Mouse (Mus musculus): Measurements from ENCODE around the gene Il18rap. TPM values are rescaled to one million over a fixed set of nuclear protein-coding genes. Genes with fewer than 3 reads are reported as not detected.
"Not testable (repeated sequence)": the region's sequence is repeated elsewhere in the genome, so short reads cannot be mapped to it uniquely, and the experiment has no call there.

The Il18rap gene
- polyA plus RNA-seq, 1 experiment = 1.1 TPM

DNA sequence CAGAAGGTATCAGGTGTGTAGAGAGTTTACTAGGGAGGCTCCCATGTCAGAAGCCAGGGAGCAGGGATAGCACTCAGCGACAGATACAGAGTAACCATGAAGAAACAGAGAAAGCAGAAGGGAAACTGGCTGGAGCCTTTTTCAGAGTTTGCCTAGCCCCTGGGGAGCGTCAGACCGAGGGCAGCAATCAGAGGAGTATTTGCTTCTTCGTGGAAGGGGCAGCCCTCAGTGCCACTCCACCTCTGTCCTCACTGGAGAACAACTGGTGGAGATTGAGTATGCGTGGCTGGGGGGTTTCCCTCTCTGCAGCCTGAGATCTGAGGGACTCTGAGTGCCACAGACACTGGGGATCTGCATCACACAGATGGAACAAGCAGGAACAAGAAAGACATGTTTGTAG, 82.7 kb downstream of the Il18rap start:
- Histone ChIP-seq H3K4me1 (ENCODE audit: control insufficient read depth, insufficient read depth, low read length) (peaks cover 14% of the 10 kb centered on the region), H3K27ac (ENCODE audit: insufficient read depth, low read depth, low read length) (no peak overlapping the region), H3K4me3 (ENCODE audit: insufficient read depth, low read length) (no peak overlapping the region)
- no peak for TF ChIP-seq CTCF (IDR thresholded peaks at IDR 0.05; ENCODE audit: low read depth, low read length)
- TF ChIP-seq POLR2A (IDR thresholded peaks at IDR 0.05; ENCODE audit: borderline replicate concordance, low read depth, low read length) = no peak

DNA sequence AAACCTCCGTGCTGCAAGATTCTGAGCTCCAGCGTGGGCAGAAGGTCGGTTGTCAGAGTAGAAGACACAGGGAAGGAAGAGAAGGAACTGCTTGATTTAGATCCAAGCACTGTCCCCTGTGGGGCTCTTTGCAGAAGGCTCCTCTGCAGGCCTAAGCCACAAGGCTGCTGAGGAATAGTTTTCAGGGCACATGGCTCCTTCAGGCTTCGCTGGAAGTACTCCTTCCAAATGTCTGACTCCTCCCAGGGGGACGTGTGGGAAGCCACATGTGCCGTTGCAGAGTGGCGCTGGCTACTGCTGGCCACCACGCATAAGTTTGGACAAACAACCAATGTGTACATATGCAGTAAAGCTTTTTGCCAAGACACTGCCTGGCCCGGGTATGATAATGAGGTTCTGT, 84.5 kb downstream of the Il18rap start:
- not testable (repeated sequence) for H3K27ac ChIP-seq (ENCODE audit: insufficient read depth, low read depth, low read length); H3K4me3 ChIP-seq (ENCODE audit: insufficient read depth, low read length)
- peaks cover 14% of the 10 kb centered on the region for H3K4me1 ChIP-seq (ENCODE audit: control insufficient read depth, insufficient read depth, low read length)

DNA sequence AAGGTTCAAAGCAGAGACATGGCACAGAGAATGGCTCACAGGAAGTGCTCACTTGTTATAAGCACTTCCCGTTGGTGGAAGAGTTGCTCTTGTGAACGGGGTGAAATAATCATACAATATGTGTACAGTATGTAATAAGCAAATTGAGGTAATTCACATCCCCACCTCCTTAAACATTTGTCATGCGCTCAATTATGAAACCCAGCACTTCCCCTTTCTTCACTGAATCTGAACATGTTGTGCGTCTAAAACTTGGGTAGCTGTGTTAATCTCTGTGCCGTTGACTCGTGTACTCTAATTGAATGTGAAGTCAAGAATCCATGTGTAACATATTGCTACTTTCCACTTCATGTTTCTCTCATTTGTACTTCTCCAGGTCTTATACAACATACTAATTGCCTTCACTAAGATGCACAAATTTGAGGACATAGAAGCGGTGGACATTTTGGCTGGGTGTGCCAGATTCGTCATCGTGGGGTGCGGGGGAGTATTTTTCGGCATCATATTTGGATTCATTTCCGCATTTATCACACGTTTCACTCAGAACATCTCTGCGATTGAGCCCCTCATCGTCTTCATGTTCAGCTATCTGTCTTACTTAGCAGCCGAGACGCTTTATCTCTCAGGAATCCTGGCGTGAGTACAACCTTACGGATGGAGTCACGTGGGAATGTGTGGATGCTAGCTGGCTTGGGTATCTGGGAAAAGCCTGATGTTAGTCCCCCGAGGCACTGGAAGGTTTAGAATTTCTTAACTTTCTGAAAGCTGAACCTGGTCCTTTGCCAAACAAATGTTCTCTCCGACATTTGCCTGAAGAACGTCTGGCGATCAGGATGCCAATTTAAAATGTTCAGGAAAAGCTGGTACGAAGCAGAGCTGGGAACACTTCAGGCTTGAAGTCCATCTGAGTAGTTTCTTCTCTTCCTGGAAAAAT, 85.5 kb downstream of the Il18rap start:
- peaks cover 14% of the 10 kb centered on the region for H3K4me1 ChIP-seq (ENCODE audit: control insufficient read depth, insufficient read depth, low read length)

More for the DNA sequence above, 85.5 kb downstream of the Il18rap start:
- Histone ChIP-seq H3K4me3 (ENCODE audit: insufficient read depth, low read length) (peak overlapping the region; percentile 41), H3K27ac (ENCODE audit: insufficient read depth, low read depth, low read length) (peak overlapping the region; percentile 51)
- TF ChIP-seq POLR2A (IDR thresholded peaks at IDR 0.05; ENCODE audit: borderline replicate concordance, low read depth, low read length) = no peak
- no peak for TF ChIP-seq CTCF (IDR thresholded peaks at IDR 0.05; ENCODE audit: low read depth, low read length)

Other genes starting within 250 kb of the Il18rap start
- 0.46 and 0.75 TPM in 2 replicates for gene Il1rl2, start 190.8 kb upstream of the Il18rap start, polyA plus RNA-seq (2012; ENCODE audit: insufficient read depth, insufficient read length, missing spikeins)
- 1.4 and 1.5 TPM in 2 replicates for gene Il1rl1, start 85.8 kb upstream of the Il18rap start, polyA plus RNA-seq (2012; ENCODE audit: insufficient read depth, insufficient read length, missing spikeins)
- not detected in 2 replicates for gene Il18r1, start 49.8 kb upstream of the Il18rap start, polyA plus RNA-seq (2012; ENCODE audit: insufficient read depth, insufficient read length, missing spikeins)
- 0.52 and 0.83 TPM in 2 replicates for gene Slc9a4, start 64.7 kb downstream of the Il18rap start, polyA plus RNA-seq (2012; ENCODE audit: insufficient read depth, insufficient read length, missing spikeins)
- 0.15 TPM in 1 of 2 replicates, not detected in the other for gene Slc9a2, start 165.2 kb downstream of the Il18rap start, polyA plus RNA-seq (2012; ENCODE audit: insufficient read depth, insufficient read length, missing spikeins)

All from bone marrow macrophage, adult 2 months (primary cell).